Mouse (Mus musculus) layer of hippocampus, postnatal 36 days (tissue): ENCODE measurements around the gene 1700013F07Rik. TPM values are rescaled to one million over a fixed set of nuclear protein-coding genes. Genes with fewer than 3 reads are reported as not detected.
"Not testable (repeated sequence)": the region's sequence is repeated elsewhere in the genome, so short reads cannot be mapped to it uniquely, and the experiment has no call there.

Experiments used
- DNase-seq, 2 experiments: peaks; one replicate each; pipeline ENCODE4 v3.0.0; 2022
- total RNA-seq, 2 experiments: library from RNA; stranded (reverse); gene quantifications; 2 replicates each; pipeline ENCODE4 v1.2.3; 2021

1700013F07Rik gene
- total RNA-seq, 2 experiments from 2014 or later, result 2.4 to 2.9 TPM

DNA sequence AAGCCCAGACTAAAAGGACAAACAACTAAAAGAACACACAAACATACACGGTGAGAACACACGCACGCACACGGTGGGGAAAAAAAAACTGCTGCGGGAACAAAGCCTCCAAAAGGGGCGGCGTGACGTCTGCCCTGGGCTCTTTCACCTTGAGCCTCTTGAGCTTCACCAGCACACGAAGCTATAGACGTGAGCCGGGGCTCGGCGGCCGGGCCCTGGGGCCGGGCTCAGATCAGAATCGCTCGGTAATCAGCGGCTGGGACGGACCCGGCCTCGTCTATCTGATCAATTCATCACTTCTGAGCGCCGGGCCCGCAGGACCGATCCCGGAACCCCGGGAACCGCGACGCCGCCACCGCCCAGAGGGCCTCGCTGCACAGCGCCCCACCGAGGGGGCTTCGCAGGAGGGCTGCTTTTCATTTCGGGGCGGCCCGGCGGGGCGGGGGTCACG lies 20.2 kb downstream of the 1700013F07Rik start:
- DNase-seq, result no peak

DNA sequence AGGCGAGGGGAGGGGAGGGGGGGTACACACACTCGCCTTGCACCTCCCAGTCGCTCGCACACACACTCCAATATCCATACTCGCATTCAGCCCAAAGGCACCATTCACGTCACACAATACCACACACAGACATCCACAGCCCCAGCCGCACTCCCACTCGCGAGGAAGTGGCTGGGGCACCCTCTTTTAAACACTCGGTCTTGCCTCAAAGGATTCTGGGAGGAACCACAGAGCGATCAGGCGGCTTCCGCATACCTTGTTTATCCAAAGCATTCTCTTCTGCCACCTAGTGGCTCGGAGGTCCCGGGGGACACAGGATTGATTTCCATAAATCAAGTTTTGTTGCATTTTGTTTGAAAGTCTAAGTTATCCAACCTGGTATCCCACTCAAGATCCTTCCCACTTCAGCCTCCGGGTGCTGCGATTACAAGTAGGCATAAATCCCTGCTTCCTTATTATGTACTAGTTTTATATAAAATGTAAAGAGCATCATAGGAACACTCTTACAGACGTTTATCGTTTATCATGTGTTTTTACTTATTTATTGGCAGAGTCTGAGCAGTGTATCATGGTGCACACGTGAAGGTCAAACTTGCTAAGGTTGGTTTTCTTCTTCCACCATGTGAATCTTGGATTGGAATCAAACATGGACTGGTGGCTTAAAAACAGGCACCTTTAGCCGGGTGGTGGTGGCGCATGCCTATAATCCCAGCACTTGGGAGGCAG lies 20.8 kb downstream of the 1700013F07Rik start:
- peak; percentile 89 to 92 for DNase-seq

DNA sequence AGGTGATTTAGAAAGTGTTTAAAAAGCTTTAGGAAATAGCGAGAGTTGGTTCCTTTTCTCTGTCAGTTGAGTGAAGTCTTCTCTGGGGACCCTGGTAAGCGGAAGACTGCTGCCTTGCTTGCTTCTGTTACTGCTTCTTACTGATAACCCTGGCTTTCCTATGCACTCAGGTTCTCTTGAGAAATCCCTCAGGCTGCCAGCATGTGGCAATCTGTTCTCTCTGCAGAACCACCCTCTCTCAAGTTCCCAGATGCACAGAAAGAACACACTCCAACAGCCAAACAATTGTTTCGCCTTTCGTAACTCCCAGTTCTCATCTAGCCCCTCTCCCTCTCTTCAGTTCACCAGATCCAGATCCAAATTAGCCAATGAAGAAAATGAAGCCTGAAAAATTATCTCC lies 23.9 kb downstream of the 1700013F07Rik start:
- DNase-seq, result no peak

DNA sequence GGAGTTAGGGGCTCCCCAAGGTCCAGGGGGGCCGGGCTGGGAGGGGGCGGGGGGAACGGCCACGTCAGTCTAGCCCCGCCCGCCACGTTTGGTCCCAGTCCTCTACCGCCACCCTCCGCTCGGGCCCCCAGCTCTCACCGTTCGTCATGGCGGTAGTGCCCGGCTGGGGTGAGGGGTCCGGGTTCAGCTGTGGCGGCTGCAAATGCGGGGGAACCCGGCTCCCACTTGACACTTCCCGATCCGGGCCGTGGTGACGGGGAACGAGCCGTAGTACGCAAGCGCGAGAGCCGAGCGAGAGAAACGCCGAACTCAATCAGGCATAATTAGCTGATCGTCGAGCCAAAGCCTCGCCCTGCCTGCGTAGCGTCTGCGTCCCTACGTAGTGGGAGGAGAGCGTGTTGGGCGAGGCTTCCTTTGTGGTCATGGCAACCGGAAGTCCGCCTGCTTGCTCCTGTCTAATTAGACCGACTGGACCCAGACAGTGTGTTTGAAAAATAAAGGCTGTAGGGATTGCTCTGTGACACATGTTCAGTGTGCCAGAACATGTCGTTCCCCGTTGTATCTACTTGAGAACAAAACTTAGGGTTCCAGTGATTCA lies 28.3 kb downstream of the 1700013F07Rik start, which contains the start of gene Tmem167b:
TSS of gene Tmem167b (minus strand) at position 334 of the 598 bp plus-strand sequence.
- peak; percentile 97 to 98 for DNase-seq

DNA sequence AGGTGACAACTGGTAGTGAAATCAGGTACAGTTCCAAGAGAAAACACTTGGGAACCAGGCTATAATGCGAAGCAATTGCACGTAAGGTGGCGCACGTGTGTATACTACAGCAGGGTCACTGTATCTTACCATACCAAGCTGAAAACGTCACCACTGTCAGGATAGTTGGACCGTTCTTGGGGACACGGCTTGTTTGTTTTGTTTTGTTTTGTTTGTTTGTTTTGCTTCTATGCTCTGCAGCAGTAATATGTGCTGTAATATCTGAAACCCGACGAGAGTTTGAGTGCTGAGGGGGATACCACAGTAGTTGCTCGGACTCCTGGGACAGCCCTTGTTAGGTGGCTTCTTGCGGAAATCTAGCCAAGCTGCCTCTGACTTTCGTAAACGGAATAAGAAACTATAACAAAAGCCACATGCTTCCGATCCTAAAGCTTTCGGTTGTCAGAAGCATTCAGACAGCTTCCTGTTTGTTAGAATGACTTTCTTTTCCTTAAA lies 28.9 kb downstream of the 1700013F07Rik start:
- peak in 1 of 2 experiments; percentile 7 for DNase-seq

DNA sequence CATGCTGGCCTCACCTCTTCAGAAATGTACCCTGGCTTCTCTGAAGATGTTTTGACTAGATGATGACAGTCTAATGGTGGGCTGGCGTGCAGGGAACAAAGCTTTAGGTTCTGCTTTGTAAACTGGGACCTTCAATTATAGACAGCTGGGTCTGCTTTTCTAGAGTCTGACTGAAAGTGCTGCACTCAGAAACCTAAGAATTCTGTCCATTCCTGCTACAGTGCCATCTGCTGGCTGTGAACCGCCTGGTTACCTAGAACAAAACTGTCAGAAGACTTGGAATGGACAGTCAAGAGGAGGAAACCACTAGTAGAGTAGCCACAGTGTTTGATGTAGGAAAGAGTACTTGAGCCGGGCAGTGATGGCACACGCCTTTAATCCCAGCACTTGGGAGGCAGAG lies 29.4 kb downstream of the 1700013F07Rik start:
- peak; percentile 62 to 70 for DNase-seq

DNA sequence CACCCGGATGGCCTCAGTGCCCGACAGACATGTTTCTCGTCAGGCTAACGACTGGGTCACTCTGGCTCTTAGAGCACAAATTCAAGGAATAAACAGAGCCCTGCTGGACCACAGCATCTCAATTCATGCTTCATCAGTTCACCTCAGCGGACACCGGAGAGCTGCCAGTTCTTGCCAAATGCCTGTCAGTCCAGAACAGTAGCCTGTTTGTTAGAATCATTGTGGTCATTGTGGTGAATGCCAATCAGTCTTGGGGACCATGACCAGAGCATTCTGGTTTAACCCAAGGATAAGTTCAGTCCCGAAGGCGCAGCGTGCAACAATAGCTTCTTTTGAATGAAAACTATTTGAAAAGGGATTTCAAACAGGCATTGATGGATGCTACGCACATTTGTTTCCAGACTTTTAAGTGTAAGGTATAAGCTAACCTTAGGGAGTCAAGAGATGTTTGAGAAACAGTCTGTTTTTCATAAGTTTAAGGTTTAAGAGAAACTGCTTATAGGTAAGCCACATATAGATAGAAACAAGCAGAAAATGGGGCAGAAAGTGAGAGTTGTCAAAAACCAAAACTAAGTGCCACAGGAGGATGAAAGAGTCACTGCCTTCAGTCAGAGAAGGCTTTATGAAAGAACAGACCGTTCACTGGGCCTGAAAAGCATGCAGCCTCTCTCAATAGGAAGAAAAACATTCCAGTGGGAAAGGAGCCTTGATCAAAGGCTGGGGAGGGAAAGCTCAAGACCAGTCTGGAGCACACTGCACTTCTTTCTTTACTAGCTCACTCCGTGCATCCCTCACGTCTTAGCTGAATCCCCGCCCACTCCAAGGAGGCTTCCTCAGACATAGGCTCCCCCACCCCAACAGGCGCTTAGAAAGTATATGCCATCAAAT lies 34.3 kb downstream of the 1700013F07Rik start:
- DNase-seq, result peak in 1 of 2 experiments; percentile 43

DNA sequence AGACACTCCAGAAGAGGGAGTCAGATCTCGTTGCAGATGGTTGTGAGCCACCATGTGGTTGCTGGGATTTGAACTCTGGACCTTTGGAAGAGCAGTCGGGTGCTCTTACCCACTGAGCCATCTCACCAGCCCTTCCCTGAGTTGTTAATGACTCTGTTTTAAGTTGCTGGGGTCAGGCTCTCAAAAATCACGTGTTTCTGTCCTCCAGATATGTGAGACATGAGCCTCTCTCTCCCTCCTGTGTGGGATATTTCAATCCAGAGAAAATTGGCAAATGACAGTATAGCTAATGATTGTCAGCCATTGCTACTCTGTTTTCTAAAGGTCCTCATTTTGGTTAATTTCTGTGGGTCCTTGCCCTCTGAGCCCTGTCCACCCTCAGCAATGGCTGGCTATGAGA lies 35.7 kb downstream of the 1700013F07Rik start:
- DNase-seq, result not testable (repeated sequence)

DNA sequence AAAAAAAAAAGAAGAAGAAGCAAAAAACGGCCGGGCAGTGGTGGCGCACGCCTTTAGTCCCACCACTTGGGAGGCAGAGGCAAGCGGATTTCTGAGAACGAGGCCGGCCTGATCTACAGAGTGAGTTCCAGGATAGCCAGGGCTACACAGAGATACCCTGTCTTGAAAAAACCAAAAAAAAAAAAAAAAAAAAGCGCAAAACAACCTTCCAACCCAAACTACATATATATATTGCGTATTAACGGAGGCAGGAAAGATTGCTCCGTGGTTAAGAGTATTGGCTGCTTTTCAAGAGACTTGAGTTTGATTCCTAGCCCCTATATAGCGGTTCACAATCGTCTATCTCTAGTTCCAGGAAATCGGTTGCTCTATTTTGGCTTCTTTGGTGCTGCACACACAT lies 36.9 kb downstream of the 1700013F07Rik start:
- DNase-seq, result no peak

DNA sequence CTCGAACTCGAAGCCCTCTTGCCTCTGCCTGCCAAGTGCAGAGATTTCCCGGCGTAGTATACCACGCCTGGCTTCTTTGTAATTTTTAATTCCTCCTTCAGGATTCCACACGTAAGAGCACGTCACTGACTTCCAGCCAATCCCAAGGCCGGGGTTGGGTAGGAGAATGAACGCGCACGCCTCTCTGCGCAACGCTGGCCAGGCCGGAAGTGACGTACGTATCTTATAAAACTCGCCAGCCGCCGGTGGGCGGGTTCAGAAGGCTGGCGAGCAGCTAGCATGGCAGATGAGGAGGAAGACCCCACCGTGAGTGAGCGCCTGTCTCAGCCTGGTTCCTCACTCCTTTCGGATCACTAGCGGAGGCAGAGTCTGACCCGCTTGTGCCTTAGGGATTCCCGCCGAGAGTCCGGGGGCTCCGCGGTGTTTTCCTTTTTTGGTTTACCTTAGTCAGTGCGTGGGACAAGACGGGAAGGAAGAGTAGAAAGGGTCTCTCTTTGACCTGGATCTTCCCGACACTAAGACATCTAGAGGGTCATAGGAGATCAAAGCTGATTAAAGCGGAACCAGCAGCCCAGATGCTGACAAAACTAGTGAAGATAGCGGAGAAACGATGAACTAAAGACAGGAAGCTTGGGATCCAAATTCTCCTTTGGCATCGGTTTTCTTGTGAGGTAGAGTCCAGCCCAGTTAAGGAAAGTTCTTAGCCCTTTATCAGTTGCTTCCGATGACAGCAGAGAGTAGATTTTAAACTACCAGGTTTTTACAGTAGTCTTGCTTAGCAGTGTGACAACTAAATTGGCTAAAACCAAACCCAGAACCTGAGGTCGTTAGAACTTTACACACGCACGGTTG lies 37.7 kb downstream of the 1700013F07Rik start, which contains the start of gene Taf13:
TSS of gene Taf13 (plus strand) at position 256 of the 852 bp plus-strand sequence.
- DNase-seq, result peak; percentile 96 to 97

DNA sequence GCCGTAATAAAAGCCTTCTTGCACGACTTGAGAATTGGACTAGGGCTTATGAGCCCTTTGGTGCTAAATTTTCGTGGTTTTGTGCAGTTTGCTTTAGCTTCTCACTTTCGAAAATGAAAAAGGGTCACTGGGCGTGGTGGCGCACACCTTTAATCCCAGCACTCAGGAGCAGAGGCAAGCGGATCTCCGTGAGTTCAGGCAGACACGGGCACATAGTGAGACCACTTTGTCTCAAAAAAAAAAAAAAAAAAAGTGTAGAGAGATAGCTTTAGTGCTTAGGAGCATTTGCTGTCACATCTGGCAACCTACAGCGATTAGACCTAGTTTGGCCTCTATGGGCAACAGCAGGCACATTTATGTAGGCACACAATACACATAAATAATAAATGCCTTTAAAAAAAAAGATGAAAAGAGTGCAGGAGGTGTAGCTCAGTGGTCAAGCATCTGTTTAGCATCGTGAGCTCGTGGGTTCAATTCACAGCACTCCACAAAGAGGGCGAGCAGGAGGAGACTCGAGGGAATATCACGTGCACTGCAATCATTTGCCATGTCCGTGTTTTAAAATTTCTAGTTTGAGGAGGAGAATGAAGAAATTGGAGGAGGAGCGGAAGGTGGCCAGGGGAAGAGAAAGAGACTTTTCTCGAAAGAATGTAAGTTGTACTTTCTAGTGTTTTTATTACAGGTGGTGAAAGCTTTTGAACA lies 38.5 kb downstream of the 1700013F07Rik start:
- DNase-seq, result no peak

DNA sequence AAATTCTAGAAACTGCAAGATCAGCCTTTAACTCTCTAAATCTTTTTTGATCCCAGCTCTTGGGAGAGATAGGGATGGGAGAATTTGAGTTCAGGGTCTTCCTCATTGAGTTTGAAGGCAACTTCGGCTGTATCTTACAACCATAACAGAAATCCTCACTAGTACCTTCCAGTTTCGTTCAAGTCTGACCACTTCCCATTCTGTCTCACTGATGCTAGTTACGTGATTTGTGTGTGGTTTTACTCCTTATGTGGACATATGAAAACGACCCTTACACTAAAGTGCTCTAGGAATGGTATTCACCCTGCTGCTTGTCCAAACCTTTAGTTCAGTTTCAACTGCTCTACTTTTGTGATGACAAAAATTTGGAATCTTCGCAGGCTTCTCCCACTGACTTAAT lies 40.1 kb downstream of the 1700013F07Rik start:
- DNase-seq, result no peak

DNA sequence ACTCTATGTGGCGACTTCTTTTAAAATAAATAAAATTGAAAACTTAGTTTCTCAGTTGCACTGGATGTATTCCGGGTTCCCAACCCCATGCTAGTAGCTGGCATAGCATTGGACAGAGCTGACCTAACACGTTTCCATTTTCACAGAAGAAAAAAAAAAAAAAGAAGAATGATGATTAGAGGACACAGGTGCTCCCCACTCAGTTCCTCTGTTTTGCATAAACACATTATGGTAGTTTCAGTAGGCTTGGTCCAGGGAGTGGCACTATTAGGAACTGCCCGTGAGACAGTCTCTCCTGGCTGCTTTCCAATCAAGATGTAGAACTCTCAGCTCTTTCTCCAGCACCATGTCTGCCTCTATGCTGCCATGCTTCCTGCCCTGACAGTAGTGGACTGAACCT lies 50.6 kb downstream of the 1700013F07Rik start:
- DNase-seq, result no peak

DNA sequence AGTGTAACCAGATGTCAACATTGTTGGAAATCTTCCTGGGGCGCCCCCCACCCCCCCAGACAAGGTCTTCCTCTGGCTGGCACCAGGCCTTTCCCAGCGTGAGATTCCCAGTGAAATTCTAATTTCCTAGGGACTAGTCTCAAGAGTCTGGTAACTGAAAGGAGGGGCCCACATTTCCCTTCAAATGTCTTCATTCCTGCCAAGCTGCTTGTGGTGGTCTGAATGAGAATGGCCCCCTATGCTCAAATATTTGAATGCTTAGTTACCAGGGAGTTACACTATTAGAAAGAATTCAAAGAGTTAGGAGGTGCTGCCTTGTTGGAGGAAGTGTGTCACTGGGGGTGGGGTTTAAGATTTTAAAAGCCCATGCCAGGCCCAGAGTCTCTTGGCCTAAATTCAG lies 54.5 kb downstream of the 1700013F07Rik start:
- DNase-seq, result no peak

DNA sequence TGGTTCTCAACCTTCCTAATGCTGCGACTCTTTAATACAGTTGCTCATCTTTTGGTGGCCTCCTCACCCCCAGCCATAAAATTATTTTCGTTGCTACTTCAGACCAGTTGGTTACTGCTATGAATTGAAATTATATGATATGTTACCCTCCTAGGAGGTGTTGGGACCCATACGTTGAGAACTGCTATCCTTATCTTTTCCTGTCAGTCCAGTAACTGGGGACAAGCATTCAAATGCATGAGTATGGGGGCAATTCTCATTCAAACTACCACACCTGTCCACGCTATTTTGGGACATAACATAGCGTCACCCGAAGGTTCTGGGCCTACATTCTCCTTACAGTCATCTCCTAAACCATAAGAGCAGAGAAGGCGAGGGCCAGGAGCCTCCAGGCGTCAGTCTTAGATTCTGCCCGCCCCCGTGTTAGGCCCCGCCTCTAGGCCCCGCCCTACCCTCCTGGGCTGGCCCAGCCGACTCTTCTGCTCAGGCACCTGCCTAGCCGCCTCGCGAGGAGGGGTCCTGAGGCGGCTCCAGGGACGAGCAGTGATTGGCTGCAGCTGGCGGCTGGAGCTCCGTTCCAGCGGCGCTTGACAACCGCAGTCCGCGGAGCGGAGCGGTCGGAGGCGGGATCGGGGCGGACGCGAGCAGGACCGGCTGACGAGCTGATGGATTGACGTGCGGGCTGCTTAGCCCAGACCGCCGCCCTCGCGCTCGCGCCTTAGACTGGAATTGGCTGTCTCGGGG lies 57.0 kb downstream of the 1700013F07Rik start, which contains the start of gene Wdr47:
TSS of gene Wdr47 (plus strand) at position 494 of the 744 bp plus-strand sequence.
- peak; percentile 95 to 96 for DNase-seq

DNA sequence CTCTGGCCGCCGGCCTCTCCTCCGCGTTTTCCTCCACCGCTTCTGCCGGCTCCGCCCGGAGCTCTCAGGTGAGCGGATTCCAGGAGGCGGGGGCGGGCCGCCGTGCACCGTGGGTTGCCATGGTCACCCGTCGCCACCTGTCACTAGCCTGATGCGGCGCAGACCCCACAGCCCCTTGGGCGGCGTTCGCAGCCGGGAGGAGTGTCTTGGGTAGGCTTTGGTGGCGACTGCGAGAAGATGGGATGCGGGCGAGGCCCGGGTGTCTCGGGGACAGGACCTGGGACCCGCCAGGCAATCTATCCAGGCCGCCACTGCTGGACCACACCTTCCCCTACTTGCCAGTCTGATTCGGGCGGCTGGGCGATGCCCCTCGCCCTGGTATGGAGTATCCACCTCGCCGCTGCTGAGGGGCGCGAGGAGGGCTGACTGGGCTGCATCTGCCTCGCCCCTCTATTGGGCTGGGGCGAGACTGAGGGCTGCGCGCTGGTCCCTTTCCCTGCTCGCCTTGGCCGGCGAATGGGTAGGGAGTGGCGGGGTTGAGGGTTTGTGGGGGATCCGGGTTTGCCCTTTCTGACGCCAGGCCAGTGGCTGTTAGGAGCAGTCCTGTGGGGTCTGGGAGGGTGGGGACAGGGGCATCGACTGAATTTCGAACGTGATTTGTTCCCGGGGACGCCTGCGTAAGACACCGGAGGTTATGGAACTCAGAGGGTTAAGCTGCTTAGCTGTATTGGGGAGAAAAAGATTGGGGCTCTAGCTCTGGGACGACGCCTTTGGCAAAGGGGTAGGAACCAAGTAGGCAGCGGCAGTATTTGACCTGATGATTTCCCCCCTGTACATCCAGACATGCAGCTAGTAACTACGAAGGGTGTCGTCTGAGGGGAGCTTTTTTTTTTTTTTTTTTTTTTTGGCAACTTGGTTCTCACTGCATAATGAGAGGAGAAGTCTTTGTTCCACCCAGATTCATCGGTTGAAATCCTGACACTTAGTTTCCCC lies 57.9 kb downstream of the 1700013F07Rik start:
- DNase-seq, result peak in 1 of 2 experiments; percentile 15
